Mouse (Mus musculus) small intestine, adult 2 months (tissue): ENCODE data around the gene Fancd2. TPM values are rescaled to one million over a fixed set of nuclear protein-coding genes. Genes with fewer than 3 reads are reported as not detected.

Experiments used
- H3K27ac ChIP-seq: fragments of 200-500 bp; 2 replicates; pipeline ENCODE4 v1.5.1; 2012; ENCODE audit warnings: low read depth, low read length, control low read depth, inconsistent platforms; ENCODE audit not compliant: insufficient read depth
- H3K27me3 ChIP-seq: fragments of 200-500 bp; 2 replicates; pipeline ENCODE4 v1.6.1; 2012; ENCODE audit warnings: mild to moderate bottlenecking, moderate library complexity, low read length, inconsistent platforms; ENCODE audit not compliant: control insufficient read depth, insufficient read depth
- H3K36me3 ChIP-seq: fragments of 200-500 bp; 2 replicates; pipeline ENCODE4 v1.6.1; 2012; ENCODE audit warnings: mild to moderate bottlenecking, low read length, control low read depth, inconsistent platforms; ENCODE audit not compliant: control insufficient read depth, insufficient read depth
- H3K4me1 ChIP-seq: fragments of 200-500 bp; 2 replicates; pipeline ENCODE4 v1.6.1; 2012; ENCODE audit warnings: low read length, inconsistent platforms, mixed read lengths; ENCODE audit not compliant: control insufficient read depth, insufficient read depth, insufficient read length
- H3K4me3 ChIP-seq: fragments of 200-500 bp; 2 replicates; pipeline ENCODE4 v1.5.1; 2012; ENCODE audit warnings: low read depth, mild to moderate bottlenecking, control low read depth, inconsistent platforms, low read length, moderate library complexity
- CTCF ChIP-seq: fragments of 200-500 bp; IDR thresholded peaks from 2 replicates; pipeline ENCODE4 v1.5.1; 2012; ENCODE audit warnings: low read depth, mild to moderate bottlenecking, control low read depth, inconsistent platforms, low read length, moderate library complexity, mixed read lengths; ENCODE audit not compliant: insufficient replicate concordance, insufficient read length; ENCODE audit errors: extremely low read depth
- POLR2A ChIP-seq: fragments of 200-500 bp; IDR thresholded peaks from 2 replicates; pipeline ENCODE4 v1.6.1; 2012; ENCODE audit warnings: low read depth, mild to moderate bottlenecking, control low read depth, inconsistent platforms, low read length, moderate library complexity
- WGBS: fragments of 180-500 bp; shearing (Covaris S2); methylation state at CpG from one replicate; pipeline ENCODE4 v1.1.7; 2018; 5-methylcytosine and 5-hydroxymethylcytosine counted together
- polyA plus RNA-seq: library from polyadenylated mRNA; depleted of rRNA; stranded (reverse); fragments of >200 nt; gene quantifications from 2 replicates; pipeline ENCODE4 v1.2.3, GENCODE M21; 2012

Fancd2 gene
- polyA plus RNA-seq, 1 experiment = 0.93 TPM

DNA sequence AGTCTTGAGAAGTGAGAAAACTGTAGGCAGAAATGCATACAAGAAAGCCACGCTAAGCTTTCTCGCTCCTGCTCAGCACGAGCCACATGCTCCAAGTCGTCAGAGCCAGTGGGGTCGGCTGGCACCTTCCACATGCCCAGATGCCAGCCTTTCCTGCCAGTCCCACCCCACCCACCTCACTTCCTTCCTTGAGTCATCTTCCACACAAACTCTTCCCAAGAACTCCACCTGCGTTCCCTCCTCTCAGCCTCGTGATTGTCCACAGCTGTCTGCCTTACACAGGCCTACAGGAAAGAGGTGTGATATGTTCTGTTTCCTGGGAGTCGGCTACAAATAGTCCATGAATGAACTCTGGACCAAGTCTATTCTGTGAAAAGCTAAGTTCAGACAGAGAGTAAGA is 8.1 kb upstream of the Fancd2 start:
- TF ChIP-seq CTCF (no peak), POLR2A (no peak)
- no peaks in the 10 kb centered on the region for H3K27me3 ChIP-seq
- H3K4me1 ChIP-seq = no peaks in the 10 kb centered on the region
- 63% methylated on average over 8 of the region's 8 CpGs for WGBS
- H3K4me3 ChIP-seq = no peak overlapping the region
- peaks cover 43% of the 10 kb centered on the region for H3K36me3 ChIP-seq
- no peak overlapping the region for H3K27ac ChIP-seq

DNA sequence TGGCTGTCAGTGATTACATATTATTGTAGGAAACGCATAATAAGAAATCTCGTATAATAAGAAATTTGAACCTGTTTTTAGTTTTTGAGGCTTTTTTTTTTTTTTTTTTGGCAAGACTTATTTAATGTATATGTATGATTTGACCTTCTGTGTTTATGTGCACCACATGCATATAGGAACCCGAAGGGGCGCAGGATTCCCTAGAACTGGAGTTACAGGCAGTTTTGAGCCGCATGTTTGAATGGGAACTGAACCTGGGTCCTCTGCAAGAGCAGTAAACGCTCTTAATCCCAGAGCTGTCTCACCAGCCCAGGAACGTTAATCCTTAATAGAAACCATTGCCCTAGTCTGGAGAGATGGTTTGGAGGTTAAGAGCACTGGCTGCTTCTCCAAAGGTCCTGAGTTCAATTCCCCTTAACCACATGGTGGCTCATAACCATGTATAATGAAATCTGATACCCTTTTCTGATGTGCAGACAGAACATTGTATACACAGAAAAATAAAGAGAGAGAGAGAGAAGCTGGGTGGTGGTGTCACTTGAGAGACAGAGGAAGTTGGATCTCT is 440 bp downstream of the Fancd2 start:
- TF ChIP-seq CTCF = no peak
- no peak for TF ChIP-seq POLR2A
- Histone ChIP-seq H3K4me3 (peak overlapping the region; percentile 93), H3K4me1 (peaks cover 5% of the 10 kb centered on the region; the same call in 1 of the 2 replicates), H3K36me3 (0 out of 2 replicates have a peak, but pooled peaks cover 1% of the 10 kb centered on the region), H3K27ac (no peak overlapping the region), H3K27me3 (no peaks in the 10 kb centered on the region)
- 3% methylated on average over 7 of the region's 7 CpGs for WGBS

DNA sequence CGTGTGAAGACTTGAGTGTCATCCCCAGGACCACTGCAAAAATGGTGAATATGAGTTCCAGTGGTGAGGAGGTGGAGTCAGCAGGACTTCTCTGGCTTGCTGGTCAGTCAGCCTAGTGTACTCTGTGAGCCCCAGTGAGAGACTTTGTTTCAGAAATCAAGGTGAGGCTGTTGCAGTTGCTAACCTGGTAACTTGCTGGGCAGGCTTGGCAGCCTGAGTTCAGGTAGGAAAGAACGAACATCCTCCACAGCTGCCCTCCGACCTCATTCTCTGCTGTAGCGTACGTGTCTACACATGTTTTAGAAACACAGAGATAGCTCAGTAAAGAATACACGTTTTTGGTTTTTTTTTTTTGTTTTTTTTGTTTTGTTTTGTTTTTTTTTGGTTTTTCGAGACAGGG is 3.4 kb downstream of the Fancd2 start:
- no peak for TF ChIP-seq POLR2A
- no peak for TF ChIP-seq CTCF
- 88% methylated on average over 7 of the region's 7 CpGs for WGBS

DNA sequence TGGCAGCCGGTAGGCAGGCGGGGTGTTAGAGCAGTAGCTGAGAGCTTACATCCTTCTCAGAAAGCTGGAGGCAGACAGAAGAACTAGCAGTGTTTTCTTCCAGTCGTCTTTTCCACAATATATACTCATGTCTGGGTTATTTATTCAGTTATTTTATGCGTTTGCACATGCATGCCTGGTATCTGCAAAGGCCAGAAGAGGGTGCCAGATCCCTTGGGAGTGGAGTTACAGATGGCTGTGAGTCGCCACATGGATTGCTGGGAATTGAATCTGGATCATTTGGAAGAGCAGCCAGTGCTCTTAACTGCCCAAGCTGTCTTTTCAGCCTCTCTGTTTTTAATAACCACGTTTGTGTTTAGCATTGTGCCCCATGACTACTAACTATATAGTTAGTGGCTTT is 10.1 kb downstream of the Fancd2 start:
- no peak overlapping the region for H3K4me3 ChIP-seq
- H3K27me3 ChIP-seq = no peaks in the 10 kb centered on the region
- no peaks in the 10 kb centered on the region for H3K4me1 ChIP-seq
- WGBS = 82% methylated on average over 6 of the region's 6 CpGs
- H3K27ac ChIP-seq = no peak overlapping the region
- H3K36me3 ChIP-seq = 0 out of 2 replicates have a peak, but pooled peaks cover 1% of the 10 kb centered on the region
- no peak for TF ChIP-seq POLR2A
- no peak for TF ChIP-seq CTCF

More for the DNA sequence above, 3.4 kb downstream of the Fancd2 start:
- 0 out of 2 replicates have a peak, but pooled peaks cover 1% of the 10 kb centered on the region for H3K36me3 ChIP-seq
- no peak overlapping the region for H3K4me3 ChIP-seq
- no peaks in the 10 kb centered on the region for H3K27me3 ChIP-seq
- no peak overlapping the region for H3K27ac ChIP-seq
- H3K4me1 ChIP-seq = peaks cover 2% of the 10 kb centered on the region; the same call in 1 of the 2 replicates

DNA sequence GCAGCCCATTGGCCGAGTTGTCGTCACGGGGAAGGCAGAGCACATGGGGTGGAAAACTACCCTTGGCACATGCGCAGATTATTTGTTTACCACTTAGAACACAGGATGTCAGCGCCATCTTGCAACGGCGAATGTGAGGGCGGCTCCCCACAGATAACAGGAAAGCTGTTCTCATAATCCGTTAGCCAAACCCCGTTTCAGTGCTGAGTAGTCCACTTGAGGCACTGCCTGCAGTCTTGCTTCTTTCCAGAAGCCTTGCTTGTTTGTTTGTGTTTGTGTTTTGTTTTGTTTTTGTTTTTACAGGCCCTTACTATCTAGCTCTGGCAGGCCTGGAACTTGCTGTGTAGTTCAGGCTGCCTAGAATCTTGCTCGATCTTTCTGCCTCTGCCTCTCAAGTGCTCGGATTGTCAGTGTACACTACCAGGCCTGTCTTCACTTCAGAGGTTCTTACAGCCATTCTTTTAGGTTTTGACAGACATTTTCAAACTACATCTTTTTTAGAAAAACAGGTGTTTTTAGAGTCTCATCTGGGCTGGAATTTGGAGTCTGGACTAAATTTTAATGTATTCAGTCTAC is 12.5 kb downstream of the Fancd2 start:
- no peaks in the 10 kb centered on the region for H3K27me3 ChIP-seq
- no peak overlapping the region for H3K4me3 ChIP-seq
- no peak overlapping the region for H3K27ac ChIP-seq
- no peaks in the 10 kb centered on the region for H3K4me1 ChIP-seq
- H3K36me3 ChIP-seq = no peaks in the 10 kb centered on the region
- TF ChIP-seq POLR2A (no peak), CTCF (no peak)
- WGBS = 92% methylated on average over 12 of the region's 12 CpGs

GRCm38 (mm10) chr6:113559736-113560135 is 28.3 kb downstream of the Fancd2 start:
- Histone ChIP-seq H3K27ac (no peak overlapping the region), H3K36me3 (0 out of 2 replicates have a peak, but pooled peaks cover 2% of the 10 kb centered on the region), H3K4me3 (no peak overlapping the region), H3K27me3 (no peaks in the 10 kb centered on the region), H3K4me1 (no peaks in the 10 kb centered on the region)
- WGBS = 80% methylated on average over 6 of the region's 6 CpGs
- TF ChIP-seq POLR2A (no peak), CTCF (no peak)

DNA sequence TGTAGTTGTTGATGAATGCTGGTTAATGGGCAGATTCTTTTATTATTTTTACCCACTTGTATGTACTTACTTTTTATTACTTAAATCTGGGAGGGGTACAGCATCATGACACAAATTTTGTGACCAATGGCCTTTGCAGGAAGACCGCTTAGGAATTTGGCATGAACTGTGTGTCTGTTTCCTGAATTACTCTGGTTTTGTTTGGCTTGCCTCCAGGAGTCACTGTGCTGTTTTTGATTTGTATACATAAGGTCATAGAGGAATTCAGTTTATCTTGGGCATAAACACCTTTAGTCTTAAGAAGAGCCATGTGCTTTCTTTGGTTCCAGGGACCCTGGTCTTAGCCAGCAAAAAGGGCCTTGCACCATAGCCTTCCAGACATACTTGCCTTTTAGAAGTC is 33.1 kb downstream of the Fancd2 start:
- no peaks in the 10 kb centered on the region; the same call in 1 of the 2 replicates for H3K4me1 ChIP-seq
- 0 out of 2 replicates have a peak, but pooled peaks cover 2% of the 10 kb centered on the region for H3K36me3 ChIP-seq
- TF ChIP-seq POLR2A (no peak), CTCF (no peak)
- 82% methylated on average over 1 of the region's 1 CpGs for WGBS
- no peaks in the 10 kb centered on the region for H3K27me3 ChIP-seq
- no peak overlapping the region for H3K27ac ChIP-seq
- H3K4me3 ChIP-seq = no peak overlapping the region
